Mouse (Mus musculus) regulatory T cell (primary cell): ENCODE data around the gene Plekhg3.

Source experiments
- in situ Hi-C: fragments of 300-600 bp; cut with MboI, MseI; formaldehyde crosslinking; loops from one replicate; pipeline ENCODE4 v1.15.1; 2025; ENCODE audit warnings: high pct_unique_total_duplicates

Gene Plekhg3

GRCm38 (mm10) chr12:76530580-76531139 lies at the start of gene Plekhg3:
TSS of gene Plekhg3 (plus strand) at chr12:76530891.
- in situ Hi-C loops, result loop anchor here (5.0 kb wide), 1 partner anchor 407 kb away; no protein-coding TSS in a partner anchor

- in situ Hi-C loops, result no loop called here
These were observed 48.2 kb upstream of the Plekhg3 start for GRCm38 (mm10) chr12:76482446-76482845.

- in situ Hi-C loops, result no loop called here
These were observed 47.7 kb upstream of the Plekhg3 start for GRCm38 (mm10) chr12:76482948-76483347.

GRCm38 (mm10) chr12:76484881-76485280 lies 45.8 kb upstream of the Plekhg3 start:
- in situ Hi-C loops, result no loop called here

- in situ Hi-C loops, result no loop called here
These were observed 45.3 kb upstream of the Plekhg3 start for GRCm38 (mm10) chr12:76485381-76485780.

- in situ Hi-C loops, result no loop called here
These were observed 43.7 kb upstream of the Plekhg3 start for GRCm38 (mm10) chr12:76486943-76487342.

GRCm38 (mm10) chr12:76490798-76491197 lies 39.9 kb upstream of the Plekhg3 start:
- in situ Hi-C loops, result loop anchor here (10.0 kb wide), 1 partner anchor 1584 kb away; no protein-coding TSS in a partner anchor

GRCm38 (mm10) chr12:76493462-76493861 lies 37.2 kb upstream of the Plekhg3 start:
- in situ Hi-C loops, result loop anchor here (10.0 kb wide), 1 partner anchor 1581 kb away; no protein-coding TSS in a partner anchor

- in situ Hi-C loops, result loop anchor here (10.0 kb wide), 1 partner anchor 1579 kb away; no protein-coding TSS in a partner anchor
These were observed 35.3 kb upstream of the Plekhg3 start for GRCm38 (mm10) chr12:76495381-76495780.

- in situ Hi-C loops, result loop anchor here (10.0 kb wide), 1 partner anchor 1578 kb away; no protein-coding TSS in a partner anchor
These were observed 34.4 kb upstream of the Plekhg3 start for GRCm38 (mm10) chr12:76496324-76496723.

GRCm38 (mm10) chr12:76499276-76499675 lies 31.4 kb upstream of the Plekhg3 start:
- in situ Hi-C loops, result loop anchor here (10.0 kb wide), 1 partner anchor 1576 kb away; no protein-coding TSS in a partner anchor

- in situ Hi-C loops, result loop anchor here (5.0 kb wide), 1 partner anchor 107 kb away; no protein-coding TSS in a partner anchor
These were observed 30.6 kb upstream of the Plekhg3 start for GRCm38 (mm10) chr12:76500055-76500454.

- in situ Hi-C loops, result loop anchor here (5.0 kb wide), 1 partner anchor 106 kb away; no protein-coding TSS in a partner anchor
These were observed 29.8 kb upstream of the Plekhg3 start for GRCm38 (mm10) chr12:76500896-76501295.

GRCm38 (mm10) chr12:76502981-76503380 lies 27.7 kb upstream of the Plekhg3 start:
- in situ Hi-C loops, result loop anchor here (5.0 kb wide), 1 partner anchor 104 kb away; no protein-coding TSS in a partner anchor

- in situ Hi-C loops, result no loop called here
These were observed 24.2 kb upstream of the Plekhg3 start for GRCm38 (mm10) chr12:76506522-76506921.

- in situ Hi-C loops, result no loop called here
These were observed 22.9 kb upstream of the Plekhg3 start for GRCm38 (mm10) chr12:76507791-76508190.

- in situ Hi-C loops, result no loop called here
These were observed 21.7 kb upstream of the Plekhg3 start for GRCm38 (mm10) chr12:76508909-76509440.

- in situ Hi-C loops, result no loop called here
These were observed 18.0 kb upstream of the Plekhg3 start for GRCm38 (mm10) chr12:76512731-76513130.

GRCm38 (mm10) chr12:76514842-76515241 lies 15.8 kb upstream of the Plekhg3 start:
- in situ Hi-C loops, result no loop called here

GRCm38 (mm10) chr12:76518000-76518399 lies 12.7 kb upstream of the Plekhg3 start:
- in situ Hi-C loops, result no loop called here

GRCm38 (mm10) chr12:76518909-76519842 lies 11.5 kb upstream of the Plekhg3 start:
- in situ Hi-C loops, result no loop called here

GRCm38 (mm10) chr12:76523654-76524053 lies 7.0 kb upstream of the Plekhg3 start:
- in situ Hi-C loops, result loop anchor here (10.0 kb wide), 1 partner anchor 1671 kb away; the partner anchor contains the start of gene Gm6657
